Mouse (Mus musculus) cerebellum, adult 9-11 months (tissue): Measurements from ENCODE around the gene Pomc.

Experiments
- DNase-seq: peaks from one replicate; pipeline ENCODE4 v3.0.0; 2022

The Pomc gene

DNA sequence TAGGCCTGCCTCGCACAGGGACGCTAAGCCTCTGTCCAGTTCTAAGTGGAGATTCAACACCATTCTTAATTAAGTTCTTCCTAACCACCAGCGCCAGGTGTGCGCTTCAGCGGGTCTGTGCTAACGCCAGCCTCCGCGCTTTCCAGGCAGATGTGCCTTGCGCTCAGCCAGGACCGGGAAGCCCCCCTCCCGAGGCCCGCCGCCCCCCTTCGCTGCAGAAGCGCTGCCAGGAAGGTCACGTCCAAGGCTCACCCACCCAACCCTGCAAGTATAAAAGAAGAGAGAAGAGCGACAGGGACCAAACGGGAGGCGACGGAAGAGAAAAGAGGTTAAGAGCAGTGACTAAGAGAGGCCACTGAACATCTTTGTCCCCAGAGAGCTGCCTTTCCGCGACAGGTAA is at the start of gene Pomc:
Pomc (plus strand) TSS at position 301 of the 400 bp plus-strand sequence.
- DNase-seq: no peak

GRCm38 (mm10) chr12:3905436-3905835 is 49.3 kb upstream of the Pomc start:
- no peak for DNase-seq

DNA sequence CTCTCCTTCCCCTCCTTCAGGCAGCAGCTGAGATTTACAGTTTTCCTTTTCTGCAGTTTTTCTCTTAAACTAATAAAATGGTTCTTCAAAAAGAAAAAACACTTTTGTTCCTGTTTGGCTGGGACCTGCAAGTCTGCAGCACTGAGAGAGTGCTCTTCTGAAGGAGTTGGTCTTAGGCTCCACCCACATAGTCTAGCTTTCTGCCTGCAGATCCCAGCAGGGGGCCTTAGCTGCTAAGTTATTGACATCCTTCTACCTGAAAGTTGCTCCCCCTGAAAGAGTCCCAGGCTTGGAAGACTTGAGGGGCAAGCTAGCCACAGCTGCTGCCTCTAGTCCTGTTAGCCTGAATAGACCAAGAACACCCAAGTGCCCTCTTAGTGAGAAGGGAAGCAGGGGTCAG is 48.4 kb upstream of the Pomc start:
- DNase-seq: no peak

- no peak for DNase-seq
Measured at GRCm38 (mm10) chr12:3907008-3907407, 47.7 kb upstream of the Pomc start.

DNA sequence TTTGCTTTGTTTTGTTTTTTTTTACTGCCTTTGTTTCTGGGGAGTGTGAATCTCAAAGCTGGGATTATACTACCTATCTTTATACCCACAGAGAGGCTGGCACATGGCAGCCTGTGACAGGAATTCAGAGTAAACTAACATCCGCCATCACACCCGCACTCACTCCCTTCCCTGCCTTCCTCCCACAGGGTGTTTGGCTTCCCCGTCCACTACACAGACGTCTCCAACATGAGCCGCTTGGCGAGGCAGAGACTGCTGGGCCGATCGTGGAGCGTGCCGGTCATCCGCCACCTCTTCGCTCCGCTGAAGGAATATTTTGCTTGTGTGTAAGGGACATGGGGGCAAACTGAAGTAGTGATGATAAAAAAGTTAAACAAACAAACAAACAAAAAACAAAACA is 47.3 kb upstream of the Pomc start:
- DNase-seq: no peak

DNA sequence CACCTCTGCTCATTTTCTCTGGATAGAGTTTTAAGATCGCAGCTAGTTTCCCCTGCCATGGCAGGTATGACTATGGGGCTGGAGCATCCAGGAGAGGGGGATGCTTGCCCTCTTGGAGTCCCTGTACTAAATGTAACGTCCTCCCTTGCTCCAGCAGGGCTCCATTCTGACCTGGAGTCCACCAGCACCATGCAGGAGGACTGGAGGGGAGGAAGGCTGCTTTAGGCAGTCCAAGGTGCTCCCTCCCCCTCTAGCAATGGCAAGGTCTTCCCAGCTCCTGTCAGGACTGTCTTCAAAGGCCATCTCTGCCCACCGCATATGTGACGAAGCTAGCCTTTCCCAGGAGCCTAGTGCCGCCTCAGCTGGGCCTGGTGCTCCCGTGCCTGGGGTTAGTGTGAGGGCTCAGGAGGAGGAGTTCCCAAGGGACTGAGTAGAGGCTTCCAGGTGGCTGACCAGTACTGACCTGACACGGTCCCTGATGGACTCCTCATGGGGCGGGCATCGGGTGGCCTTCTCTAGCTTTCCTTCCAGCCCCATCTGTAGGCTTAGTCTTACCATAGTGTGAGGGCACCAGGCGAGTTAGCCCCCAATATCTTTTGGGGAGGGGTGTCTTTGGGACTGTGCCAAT is 44.2 kb upstream of the Pomc start:
- no peak for DNase-seq

DNA sequence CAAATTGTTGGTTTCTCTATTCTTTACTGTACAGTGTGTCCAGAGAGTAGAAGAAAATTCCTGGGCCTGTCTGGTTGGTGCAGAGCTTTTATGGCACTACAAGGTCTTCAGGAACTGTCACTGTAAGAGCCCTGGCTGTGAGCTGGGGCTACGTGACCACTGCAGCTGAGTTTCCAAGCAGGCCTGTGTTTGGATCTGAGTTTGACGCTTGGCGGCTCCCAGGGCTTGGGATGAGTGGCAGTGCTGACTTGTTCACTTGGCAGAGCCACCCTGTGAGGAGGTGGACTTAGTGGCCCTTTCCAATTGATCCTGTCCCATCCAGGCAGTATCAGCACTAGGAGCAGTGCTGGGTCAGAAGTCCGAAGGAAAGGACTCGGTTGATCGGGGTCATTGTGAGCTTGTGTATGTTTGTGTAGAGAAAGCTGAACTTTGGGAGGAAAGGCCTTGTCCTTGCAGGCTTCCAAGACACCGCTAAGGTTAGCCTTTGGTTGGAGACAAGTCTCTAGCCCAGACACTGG is 42.9 kb upstream of the Pomc start:
- DNase-seq: no peak

DNA sequence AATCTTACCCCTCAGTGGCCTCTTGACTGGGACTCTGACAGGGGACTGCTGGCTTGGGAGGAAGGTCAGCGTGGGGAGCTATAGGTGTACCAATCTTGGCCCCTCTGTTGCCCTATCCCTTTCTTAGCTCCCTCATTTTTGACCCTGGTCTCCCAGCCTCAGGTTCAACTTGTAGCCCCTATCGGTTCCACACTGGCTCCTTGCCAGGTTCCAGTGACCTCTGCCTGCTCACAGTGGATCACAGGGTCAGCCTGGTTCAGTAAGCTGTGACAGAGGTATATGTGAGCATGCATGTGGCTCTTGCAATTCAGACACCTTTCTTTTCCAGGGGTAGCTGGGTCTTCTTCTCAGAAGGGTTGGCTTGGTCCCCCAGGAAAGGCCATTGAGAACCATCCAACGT is 38.9 kb upstream of the Pomc start:
- no peak for DNase-seq

- DNase-seq: no peak
Measured at GRCm38 (mm10) chr12:3917668-3918341, 36.9 kb upstream of the Pomc start.

DNA sequence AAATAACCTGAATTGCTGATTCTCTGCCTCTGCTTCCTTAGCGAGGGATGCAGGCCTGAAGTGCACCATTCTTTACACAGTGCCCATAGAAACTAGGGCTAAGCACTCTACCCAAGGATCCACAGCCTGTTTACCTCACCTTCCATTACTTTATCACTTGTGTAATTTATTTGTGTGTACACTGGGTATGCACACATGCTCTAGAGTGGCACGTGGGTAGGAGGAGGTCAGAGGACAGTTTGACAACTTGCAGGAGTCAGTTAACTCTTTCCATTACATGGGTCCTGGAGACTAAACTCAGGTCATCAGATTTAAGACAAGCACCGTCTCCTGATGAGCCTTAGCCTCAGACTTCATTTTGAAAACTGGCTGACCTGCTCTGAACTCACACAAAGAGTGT is 36.2 kb upstream of the Pomc start:
- no peak for DNase-seq

- no peak for DNase-seq
Measured at GRCm38 (mm10) chr12:3919423-3919822, 35.3 kb upstream of the Pomc start.

GRCm38 (mm10) chr12:3926127-3926526 is 28.6 kb upstream of the Pomc start:
- DNase-seq: peak; percentile 69

DNA sequence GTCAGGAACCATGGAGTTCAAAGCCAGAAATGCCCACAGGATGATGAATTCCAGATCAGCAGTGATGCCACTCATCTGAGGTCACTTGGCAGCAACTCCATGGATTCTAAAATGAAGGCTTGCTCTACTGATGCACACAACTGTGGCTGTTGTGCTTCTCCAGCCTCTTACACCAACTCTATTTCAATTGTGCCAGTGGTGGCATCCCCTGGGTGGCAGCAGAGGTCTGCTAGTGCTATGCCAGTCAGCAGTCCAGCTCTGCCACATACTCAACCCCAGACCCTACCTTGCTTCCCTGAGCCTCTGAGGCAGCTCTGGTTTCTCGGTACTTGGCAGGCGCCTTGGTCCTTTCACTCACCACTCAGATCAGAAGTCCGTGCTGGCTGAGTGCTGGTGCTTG is 25.9 kb upstream of the Pomc start:
- peak; percentile 52 for DNase-seq

DNA sequence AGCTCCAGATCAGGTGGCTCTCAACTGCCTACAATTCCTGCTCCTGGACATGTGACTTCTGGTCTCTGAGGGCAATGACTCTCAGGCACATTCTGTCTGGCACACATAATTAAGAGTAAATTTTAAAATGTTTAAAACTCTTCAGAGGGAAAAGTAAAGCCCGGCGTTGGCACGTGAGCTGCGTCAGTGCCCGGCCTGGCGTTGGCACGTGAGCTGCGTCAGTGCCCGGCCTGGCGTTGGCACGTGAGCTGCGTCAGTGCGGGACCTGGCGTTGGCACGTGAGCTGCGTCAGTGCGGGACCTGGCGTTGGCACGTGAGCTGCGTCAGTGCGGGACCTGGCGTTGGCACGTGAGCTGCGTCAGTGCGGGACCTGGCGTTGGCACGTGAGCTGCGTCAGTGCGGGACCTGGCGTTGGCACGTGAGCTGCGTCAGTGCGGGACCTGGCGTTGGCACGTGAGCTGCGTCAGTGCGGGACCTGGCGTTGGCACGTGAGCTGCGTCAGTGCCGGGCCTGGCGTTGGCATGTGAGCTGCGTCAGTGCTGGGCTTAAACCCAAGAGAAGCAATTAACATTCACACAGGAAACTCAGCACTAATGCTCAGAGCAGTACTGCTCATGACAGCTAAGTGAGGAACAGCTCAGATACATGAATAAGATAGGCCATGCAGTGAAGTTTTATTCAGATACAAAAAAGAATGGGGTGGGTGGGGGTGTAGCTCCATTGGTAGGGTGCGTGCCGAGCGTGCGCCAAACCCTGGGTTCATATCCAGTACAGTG is 24.5 kb upstream of the Pomc start:
- DNase-seq: peak; percentile 80

DNA sequence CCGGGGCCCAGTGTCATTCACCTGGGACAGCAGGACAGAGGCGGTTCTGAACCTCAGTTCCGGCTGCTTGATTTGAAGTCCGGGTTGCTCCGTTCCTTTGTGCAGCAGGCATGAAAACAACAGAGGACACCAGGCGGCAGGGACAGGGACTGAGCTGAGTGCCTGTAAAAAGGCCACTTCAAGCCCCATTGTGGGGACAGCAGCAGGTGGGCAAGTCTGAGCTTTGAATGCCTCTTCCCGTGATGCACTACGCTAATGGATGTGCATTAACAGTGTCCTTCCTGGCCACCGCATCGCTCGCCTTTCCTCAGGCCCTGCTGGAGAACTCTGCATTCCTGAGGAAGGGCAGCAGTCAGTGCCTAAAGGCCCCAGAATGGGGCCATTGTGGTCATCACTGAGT is 12.7 kb upstream of the Pomc start:
- DNase-seq: no peak

- DNase-seq: no peak
Measured at GRCm38 (mm10) chr12:3944454-3945073, 10.2 kb upstream of the Pomc start.

DNA sequence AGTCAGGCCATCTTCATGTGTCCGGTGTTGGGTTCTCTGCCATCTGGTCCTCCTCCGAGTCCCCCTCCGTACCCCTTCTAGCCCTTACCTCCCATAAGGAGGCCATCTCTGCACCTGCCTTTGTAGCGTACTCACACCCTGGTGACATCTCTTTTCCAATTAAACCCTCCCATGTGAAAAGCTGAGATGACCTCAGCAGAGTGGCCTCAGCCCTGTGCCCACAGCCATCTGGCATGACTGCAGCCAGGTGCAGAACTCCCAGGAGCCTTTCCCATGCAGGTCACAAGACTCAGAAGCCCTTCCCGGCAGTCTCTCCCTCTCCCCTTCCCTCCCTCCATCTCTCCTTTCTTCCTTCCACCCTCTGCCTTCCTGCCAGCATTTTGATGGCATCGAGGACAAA is 7.2 kb upstream of the Pomc start:
- peak; percentile 69 for DNase-seq

DNA sequence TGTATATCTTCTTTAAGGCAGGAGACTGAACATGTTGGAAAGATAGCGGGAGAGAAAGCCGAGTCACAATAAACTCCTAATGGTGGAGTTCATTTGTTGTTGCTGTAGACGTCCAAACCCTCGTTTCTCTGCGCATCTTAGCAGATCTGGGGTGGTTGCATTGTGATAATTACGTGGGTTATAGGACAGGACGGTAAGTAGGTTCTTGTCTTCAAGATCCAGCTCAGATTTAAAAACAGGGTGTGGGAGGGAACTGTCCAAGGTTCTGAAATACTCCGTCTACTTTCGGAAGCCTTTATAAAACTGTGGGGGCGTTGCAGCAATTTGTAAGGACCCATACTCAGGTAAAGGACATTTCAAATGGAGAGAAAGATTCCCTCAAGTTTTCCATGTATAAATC is 620 bp downstream of the Pomc start:
- DNase-seq: no peak

DNA sequence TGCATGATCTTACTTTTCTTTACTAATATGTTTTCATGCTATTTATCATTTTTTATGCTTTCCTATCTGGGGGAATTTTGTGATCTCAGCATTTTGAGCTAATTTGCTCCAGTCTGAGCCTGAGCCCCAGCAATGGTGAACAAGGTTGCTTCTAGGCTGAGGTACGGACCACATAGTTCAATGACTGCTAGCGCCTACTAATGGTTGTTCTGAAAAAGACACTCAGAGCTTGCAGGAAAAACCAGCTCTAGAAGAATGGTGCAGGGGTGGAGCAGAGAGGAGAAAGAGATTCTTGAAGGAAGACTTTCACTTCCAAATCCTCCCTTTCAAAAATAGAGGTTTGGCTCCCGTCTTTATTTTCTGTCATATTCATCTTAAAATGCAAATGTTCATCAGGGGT is 1.6 kb downstream of the Pomc start:
- no peak for DNase-seq

GRCm38 (mm10) chr12:3959791-3960543 is 5.2 kb downstream of the Pomc start:
- peak; percentile 92 for DNase-seq

- DNase-seq: peak; percentile 61
Measured at GRCm38 (mm10) chr12:3960553-3960952, 5.8 kb downstream of the Pomc start.

DNA sequence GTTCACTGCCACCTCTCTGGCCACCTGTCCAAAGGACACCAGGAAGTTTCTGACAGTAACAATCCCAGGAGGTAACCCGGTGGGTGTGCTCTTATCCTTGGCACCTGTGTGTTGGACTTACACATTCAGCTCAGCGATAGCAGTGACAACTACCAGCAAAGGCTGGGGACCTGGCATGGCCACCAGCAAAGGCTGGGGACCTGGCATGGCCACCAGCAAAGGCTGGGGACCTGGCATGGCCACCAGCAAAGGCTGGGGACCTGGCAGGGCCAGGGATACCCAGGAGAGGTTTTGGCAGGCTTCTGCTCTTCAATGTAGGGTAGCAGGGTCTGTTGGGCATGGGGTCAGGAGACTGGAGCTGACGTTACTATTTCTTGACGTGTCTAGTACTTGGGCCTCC is 12.4 kb downstream of the Pomc start:
- DNase-seq: peak; percentile 61

DNA sequence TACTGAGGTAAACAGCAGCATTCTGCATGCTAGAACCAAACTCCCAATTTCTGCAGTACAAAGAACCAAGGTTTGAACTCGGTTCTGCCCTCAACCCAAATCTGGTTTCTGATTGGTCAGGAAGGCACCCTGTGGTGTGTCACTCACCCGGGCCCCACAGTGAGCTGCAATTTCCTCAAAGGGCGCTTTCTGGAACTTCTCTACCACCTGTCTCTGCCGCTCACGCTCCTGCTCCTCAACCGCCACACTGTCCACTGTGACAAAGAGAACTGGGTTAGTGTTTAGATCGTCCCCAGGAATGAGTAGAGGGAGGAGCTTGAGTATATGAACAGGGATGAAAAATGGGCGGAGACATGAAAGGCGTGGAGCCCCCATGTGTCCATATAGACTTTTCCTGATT is 13.6 kb downstream of the Pomc start:
- no peak for DNase-seq
